Mouse (Mus musculus) E14TG2a.4 (cell line): ENCODE measurements at regions not wholly inside any gene's neighbourhood (a gene's known extent, or its start where the extent isn't known, plus 50 kb on each side); places are given as distances from the start of the nearest gene placed in this dataset.

Experiments
- CTCF ChIP-seq: conservative IDR thresholded peaks from 2 replicates; pipeline ENCODE4 v1.5.1; 2014; ENCODE audit warnings: low read length
- NANOG ChIP-seq: IDR thresholded peaks from 2 replicates; pipeline ENCODE4 v1.6.1; 2014; ENCODE audit warnings: borderline replicate concordance, low read length, mixed read lengths
- POU5F1 ChIP-seq: IDR thresholded peaks from 2 replicates; pipeline ENCODE4 v1.6.1; 2014; ENCODE audit warnings: low read length, borderline replicate concordance

DNA sequence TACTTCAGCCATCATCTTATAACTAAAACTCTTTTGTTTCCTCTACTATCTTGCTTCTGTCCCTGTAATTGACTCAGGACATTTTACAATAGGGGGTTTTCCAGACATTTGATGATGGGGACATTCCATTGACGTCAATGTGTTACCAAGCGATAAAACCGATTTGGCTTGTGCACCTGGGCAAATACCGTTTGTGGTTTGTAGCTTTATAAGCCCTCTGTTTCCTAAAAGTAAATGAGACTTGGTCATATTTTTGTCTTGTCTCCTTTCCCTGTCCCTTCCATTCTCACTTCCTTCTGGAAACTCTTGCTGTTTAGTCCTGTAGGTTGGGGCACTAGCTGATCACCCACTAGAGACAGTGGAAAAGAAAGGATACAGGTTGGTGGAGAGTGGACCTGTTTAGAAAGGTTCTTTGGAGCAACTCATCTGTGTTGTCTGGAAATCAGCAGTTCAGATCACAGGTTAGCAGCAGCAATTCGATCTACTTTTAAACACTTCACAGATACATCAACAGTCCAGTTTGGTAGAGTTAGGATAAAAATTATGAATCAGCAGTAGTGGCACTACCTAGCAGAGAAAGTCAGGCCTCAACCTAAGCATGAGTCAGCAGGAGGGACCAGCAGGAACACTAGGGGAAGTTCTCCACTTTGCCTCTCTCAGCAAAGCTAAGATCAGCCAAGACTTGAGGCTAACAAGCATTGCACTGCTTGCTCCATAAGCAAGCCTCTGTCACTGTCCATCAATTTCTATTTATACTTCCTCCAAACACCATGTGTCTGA lies 156.6 kb downstream of the Tmem161b start:
- no peak for TF ChIP-seq CTCF
- no peak for TF ChIP-seq POU5F1
- TF ChIP-seq NANOG: no peak
